Comparison of ENCODE assay signal across 23 mouse cellular contexts in genomic region chr10:127413585-127413984, GRCm38 (mm10). TPM values are rescaled to one million over a fixed set of nuclear protein-coding genes. Genes with fewer than 3 reads are reported as not detected.
"Had no signal": no experiment of that assay in that cellular context is flagged by ENCODE, and none has a peak within 500 bp of the region (broad histone marks: within the 10 kb centered on the region; RNA-seq: fewer than 3 reads in every experiment).

No protein-coding gene starts in this region.

- H3K27ac ChIP-seq: neural tube, embryonic 15.5 days; stomach, embryonic 15.5 days; stomach, postnatal 0 days had no signal

- H3K4me1 ChIP-seq: stomach, embryonic 15.5 days had no signal

- H3K36me3 ChIP-seq: neural tube, embryonic 15.5 days; stomach, embryonic 15.5 days had no signal

- H3K9ac ChIP-seq: neural tube, embryonic 15.5 days; stomach, embryonic 15.5 days had no signal

- H3K4me2 ChIP-seq: neural tube, embryonic 15.5 days; stomach, embryonic 15.5 days had no signal

- H3K9me3 ChIP-seq: neural tube, embryonic 15.5 days; stomach, embryonic 15.5 days had no signal

- H3K27me3 ChIP-seq: neural tube, embryonic 15.5 days; stomach, embryonic 15.5 days had no signal

- H3K4me3 ChIP-seq: neural tube, embryonic 15.5 days; stomach, embryonic 15.5 days had no signal

- DNase-seq: retina, postnatal 1 day; right cerebral cortex, adult 18-20 months; right cerebral cortex, postnatal 14 days; right cerebral cortex, postnatal 25 days; right cerebral cortex, postnatal 4 days; spleen, adult 18-20 months; thymus, adult 18-20 months; thymus, adult 2 months; thymus, postnatal 14 days; thymus, postnatal 25 days; thymus, postnatal 36 days; thymus, postnatal 4 days had no signal

RNA-seq across cellular contexts. Expression of gene Inhbc, which starts 43.4 kb away (rescaled TPM):
- total RNA-seq: neutrophil, adult 5-6 weeks had no signal
- polyA plus RNA-seq: neural tube, embryonic 14.5 days; neural tube, embryonic 15.5 days; small intestine, adult 2 months; spleen, adult 2 months; stomach, postnatal 0 days; thymus, adult 2 months; thymus, postnatal 0 days; urinary bladder, adult 2 months had no signal

RNA-seq across cellular contexts. Expression of gene Inhbe, which starts 59.4 kb away (rescaled TPM):
- polyA plus RNA-seq: neural tube, embryonic 15.5 days; small intestine, adult 2 months; spleen, adult 2 months; stomach, embryonic 14.5 days; testis, adult 2 months; thymus, adult 2 months; thymus, postnatal 0 days; urinary bladder, adult 2 months had no signal
